Mouse (Mus musculus) brain, embryonic 14.5 days (tissue): ENCODE data around the gene Arid5b.

Experiments
- CTCF ChIP-seq: fragments of 200-500 bp; IDR thresholded peaks from 2 replicates; pipeline ENCODE4 v1.5.1; 2012; ENCODE audit warnings: inconsistent platforms, mild to moderate bottlenecking, moderate library complexity, borderline replicate concordance; ENCODE audit not compliant: insufficient read depth, insufficient read length; ENCODE audit errors: extremely low read depth
- POLR2A ChIP-seq: fragments of 200-500 bp; IDR thresholded peaks from 2 replicates; pipeline ENCODE4 v1.6.1; 2012; ENCODE audit warnings: mild to moderate bottlenecking, inconsistent platforms, borderline replicate concordance; ENCODE audit not compliant: poor library complexity, insufficient read depth, insufficient read length, severe bottlenecking; ENCODE audit errors: extremely low read depth

GRCm38 (mm10) chr10:68078708-68079107 is 199.8 kb downstream of the Arid5b start:
- TF ChIP-seq CTCF (no peak), POLR2A (no peak)
